Mouse (Mus musculus): ENCODE data around the gene Ugt1a7c. TPM values are rescaled to one million over a fixed set of nuclear protein-coding genes. Genes with fewer than 3 reads are reported as not detected.
"Not testable (repeated sequence)": the region's sequence is repeated elsewhere in the genome, so short reads cannot be mapped to it uniquely, and the experiment has no call there.

Ugt1a7c gene
- 1.2 and 1.5 TPM in 2 replicates for polyA plus RNA-seq (2015; fragmentation: Nextera tagmentation; extraction: Ambion mirVana)

DNA sequence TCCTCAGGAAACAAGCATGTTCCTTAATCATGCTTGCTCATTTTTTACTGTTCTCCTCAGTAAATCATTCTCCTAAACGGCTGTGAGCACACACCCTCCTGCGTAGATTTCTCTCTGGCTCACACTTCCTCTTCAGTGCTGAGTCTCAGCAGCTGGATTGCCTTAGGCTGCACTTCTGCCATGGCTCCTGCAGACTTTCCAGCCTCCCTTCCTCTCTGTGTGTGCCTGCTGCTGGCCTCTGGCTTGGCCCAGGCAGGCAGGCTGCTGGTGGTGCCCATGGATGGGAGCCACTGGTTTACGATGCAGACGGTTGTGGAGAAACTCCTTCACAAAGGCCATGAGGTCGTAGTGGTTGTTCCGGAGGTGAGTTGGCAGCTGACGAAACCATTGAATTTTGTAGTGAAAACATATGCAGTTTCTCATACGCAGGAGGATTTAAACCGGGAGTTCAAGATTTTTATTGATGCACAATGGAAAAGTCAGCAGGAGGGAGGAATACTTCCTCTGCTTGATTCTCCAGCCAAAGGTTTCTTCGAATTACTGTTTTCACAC lies at the start of gene Ugt1a7c:
Ugt1a7c (plus strand) TSS at position 122 of the 552 bp plus-strand sequence.
- no peak within 1 kb of the TSS for H3K4me2 ChIP-seq
- ATAC-seq (ENCODE audit: low FRiP score, low read depth): no peak
- H3K4me3 ChIP-seq: no peak within 1 kb of the TSS
- H3K27me3 ChIP-seq: no peaks in the 10 kb centered on the region
- WGBS: 78% methylated on average over 10 of the region's 10 CpGs
- H3K9ac ChIP-seq: no peak within 1 kb of the TSS
- H3K27ac ChIP-seq (replicated peaks): no peak within 1 kb of the TSS
- H3K4me1 ChIP-seq (replicated peaks): no peaks in the 10 kb centered on the region
- H3K36me3 ChIP-seq: no peaks in the 10 kb centered on the region
- H3K9me3 ChIP-seq: no peaks in the 10 kb centered on the region

DNA sequence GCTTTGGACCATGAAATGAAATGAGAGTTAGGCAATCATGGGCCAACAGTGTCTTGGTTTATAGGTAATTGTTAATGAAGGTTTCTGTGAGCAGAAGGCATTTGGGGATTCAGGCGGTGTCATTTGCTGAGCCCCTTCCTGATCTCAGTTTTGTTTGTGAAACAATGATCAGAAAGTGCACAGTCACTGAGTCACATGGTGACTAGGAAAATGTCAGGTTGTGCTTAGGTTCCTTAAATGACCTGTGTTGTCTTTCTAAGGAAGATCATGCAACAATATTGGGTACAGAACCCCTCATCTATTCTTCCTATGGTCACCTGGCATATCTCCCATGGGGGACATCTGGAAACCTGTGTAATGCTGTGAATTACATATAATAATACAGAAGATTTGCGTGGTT lies 47.5 kb upstream of the Ugt1a7c start:
- not testable (repeated sequence) for H3K36me3 ChIP-seq; H3K4me3 ChIP-seq; H3K4me1 ChIP-seq (replicated peaks); H3K27ac ChIP-seq (replicated peaks); ATAC-seq (ENCODE audit: low FRiP score, low read depth); H3K27me3 ChIP-seq; H3K9me3 ChIP-seq; H3K9ac ChIP-seq; H3K4me2 ChIP-seq
- 84% methylated on average over 2 of the region's 2 CpGs for WGBS

DNA sequence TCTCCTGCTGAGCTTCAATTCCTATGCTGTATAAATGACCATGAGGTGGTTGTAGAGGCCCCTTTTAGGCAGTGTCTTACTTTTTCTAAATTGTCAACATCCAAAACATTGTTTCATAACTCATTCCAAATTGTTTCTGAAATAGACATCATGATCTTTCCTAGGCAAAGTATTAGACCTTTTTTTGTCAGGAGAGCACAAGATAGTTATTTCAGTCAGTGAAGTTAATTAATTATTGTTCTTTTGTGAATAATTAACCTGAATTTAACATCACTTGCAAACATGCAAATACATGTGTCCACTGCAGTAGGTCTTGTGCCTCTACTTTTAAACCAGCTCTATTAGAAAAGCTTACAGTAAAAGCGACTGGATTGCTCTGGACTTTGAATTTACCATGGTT lies 39.8 kb upstream of the Ugt1a7c start, which contains the start of gene Ugt1a10:
Ugt1a10 (plus strand) TSS at position 301 of the 400 bp plus-strand sequence.
- Histone ChIP-seq H3K4me1 (replicated peaks) (no peaks in the 10 kb centered on the region), H3K27me3 (no peaks in the 10 kb centered on the region), H3K9ac (no peak within 1 kb of the TSS), H3K27ac (replicated peaks) (no peak within 1 kb of the TSS), H3K4me3 (no peak within 1 kb of the TSS), H3K36me3 (no peaks in the 10 kb centered on the region), H3K4me2 (no peak within 1 kb of the TSS), H3K9me3 (no peaks in the 10 kb centered on the region)
- WGBS: 82% methylated on average over 1 of the region's 1 CpGs
- no peak for ATAC-seq (ENCODE audit: low FRiP score, low read depth)

DNA sequence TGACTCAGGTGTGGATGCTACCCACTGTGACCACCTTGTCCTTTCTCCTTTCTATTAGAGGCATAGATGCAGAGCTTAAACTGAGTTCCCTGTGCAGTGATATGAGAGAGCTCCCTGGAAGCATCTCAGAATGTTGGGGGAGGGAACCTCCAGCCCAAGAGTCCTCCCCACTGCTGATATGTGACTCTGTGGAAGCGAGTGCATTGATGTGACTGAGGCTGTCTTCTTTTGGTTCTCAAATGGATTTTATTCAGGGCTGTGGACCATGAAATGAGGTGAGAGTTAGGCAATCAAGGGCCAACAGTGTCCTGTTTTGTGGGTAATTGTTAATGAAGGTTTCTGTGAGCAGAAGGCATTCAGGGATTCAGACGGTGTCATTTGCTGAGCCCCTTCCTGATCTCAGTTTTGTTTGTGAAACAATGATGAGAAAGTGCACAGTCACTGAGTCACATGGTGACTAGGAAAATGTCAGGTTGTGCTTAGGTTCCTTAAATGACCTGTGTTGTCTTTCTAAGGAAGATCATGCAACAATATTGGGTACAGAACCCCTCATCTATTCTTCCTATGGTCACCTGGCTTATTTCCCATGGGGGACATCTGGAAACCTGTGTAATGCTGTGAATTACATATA lies 28.3 kb upstream of the Ugt1a7c start:
- not testable (repeated sequence) for H3K9me3 ChIP-seq; H3K9ac ChIP-seq; H3K27me3 ChIP-seq; H3K36me3 ChIP-seq; H3K4me1 ChIP-seq (replicated peaks); ATAC-seq (ENCODE audit: low FRiP score, low read depth); H3K4me2 ChIP-seq; H3K27ac ChIP-seq (replicated peaks); H3K4me3 ChIP-seq
- WGBS: 28% methylated on average over 1 of the region's 2 CpGs

DNA sequence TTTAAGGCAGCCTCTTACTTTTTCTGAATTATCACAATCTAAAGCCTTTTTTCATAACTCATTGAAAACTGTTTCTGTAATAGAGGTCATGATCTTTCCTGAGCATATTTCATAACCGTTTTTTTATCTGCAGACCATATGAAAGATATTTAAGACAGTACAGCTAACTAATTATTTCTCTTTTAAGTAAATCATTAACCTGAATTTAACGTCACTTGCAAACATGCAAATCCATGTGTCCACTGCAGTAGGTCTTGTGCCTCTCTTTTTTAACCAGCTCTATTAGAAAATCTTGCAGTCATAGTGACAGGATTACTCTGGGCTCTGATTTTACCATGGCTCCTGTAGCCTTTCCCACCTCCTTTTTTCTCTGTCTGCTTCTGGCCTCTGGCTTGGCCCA lies 24.4 kb upstream of the Ugt1a7c start, which contains the start of gene Ugt1a9:
Ugt1a9 (plus strand) TSS at position 306 of the 400 bp plus-strand sequence.
- H3K9ac ChIP-seq: no peak within 1 kb of the TSS
- no peak within 1 kb of the TSS for H3K4me2 ChIP-seq
- no peak within 1 kb of the TSS for H3K4me3 ChIP-seq
- no peak for ATAC-seq (ENCODE audit: low FRiP score, low read depth)
- WGBS: 83% methylated on average over 2 of the region's 2 CpGs
- H3K27ac ChIP-seq (replicated peaks): no peak within 1 kb of the TSS
- no peaks in the 10 kb centered on the region for H3K9me3 ChIP-seq
- H3K27me3 ChIP-seq: no peaks in the 10 kb centered on the region
- no peaks in the 10 kb centered on the region for H3K4me1 ChIP-seq (replicated peaks)
- H3K36me3 ChIP-seq: no peaks in the 10 kb centered on the region

DNA sequence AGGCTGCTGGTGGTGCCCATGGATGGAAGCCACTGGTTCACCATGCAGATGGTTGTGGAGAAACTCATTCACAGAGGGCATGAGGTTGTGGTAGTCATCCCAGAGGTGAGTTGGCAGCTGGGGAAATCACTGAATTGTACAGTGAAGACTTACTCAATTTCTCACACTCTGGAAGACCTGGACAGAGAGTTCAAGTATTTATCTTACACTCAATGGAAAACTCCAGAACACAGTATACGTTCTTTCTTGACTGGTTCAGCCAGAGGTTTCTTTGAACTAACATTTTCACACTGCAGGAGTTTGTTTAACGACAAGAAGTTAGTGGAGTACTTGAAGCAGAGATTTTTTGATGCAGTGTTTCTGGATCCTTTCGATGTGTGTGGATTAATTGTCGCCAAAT lies 24.0 kb upstream of the Ugt1a7c start:
- Histone ChIP-seq H3K4me3 (no peak overlapping the region), H3K4me2 (no peak overlapping the region), H3K36me3 (no peaks in the 10 kb centered on the region), H3K27me3 (no peaks in the 10 kb centered on the region), H3K27ac (replicated peaks) (no peak overlapping the region), H3K4me1 (replicated peaks) (no peaks in the 10 kb centered on the region), H3K9ac (no peak overlapping the region), H3K9me3 (no peaks in the 10 kb centered on the region)
- ATAC-seq (ENCODE audit: low FRiP score, low read depth): no peak
- WGBS: 87% methylated on average over 4 of the region's 4 CpGs

DNA sequence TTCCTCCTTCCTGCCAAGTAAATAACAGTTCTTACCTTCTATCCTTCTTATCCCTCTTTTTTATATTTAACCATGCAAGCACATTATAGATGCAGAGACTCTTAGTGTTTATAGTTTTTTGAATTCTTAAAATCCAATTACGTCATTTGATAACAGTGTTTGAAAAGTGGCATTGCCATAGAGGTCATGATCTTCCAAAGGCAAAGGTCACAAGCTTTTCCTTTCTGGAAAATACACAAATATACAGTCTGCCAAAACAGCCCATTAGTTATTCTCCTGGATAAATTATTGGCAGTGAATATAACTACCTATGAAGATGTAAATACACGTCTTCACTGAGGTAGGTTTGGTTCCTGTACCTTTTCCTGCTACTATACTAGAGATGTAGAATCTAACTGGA lies 20.4 kb upstream of the Ugt1a7c start:
- Histone ChIP-seq H3K27ac (replicated peaks) (no peak overlapping the region), H3K4me3 (no peak overlapping the region), H3K4me1 (replicated peaks) (no peaks in the 10 kb centered on the region), H3K4me2 (no peak overlapping the region), H3K27me3 (no peaks in the 10 kb centered on the region), H3K36me3 (no peaks in the 10 kb centered on the region), H3K9ac (no peak overlapping the region), H3K9me3 (no peaks in the 10 kb centered on the region)
- no peak for ATAC-seq (ENCODE audit: low FRiP score, low read depth)
- 90% methylated on average over 2 of the region's 2 CpGs for WGBS

DNA sequence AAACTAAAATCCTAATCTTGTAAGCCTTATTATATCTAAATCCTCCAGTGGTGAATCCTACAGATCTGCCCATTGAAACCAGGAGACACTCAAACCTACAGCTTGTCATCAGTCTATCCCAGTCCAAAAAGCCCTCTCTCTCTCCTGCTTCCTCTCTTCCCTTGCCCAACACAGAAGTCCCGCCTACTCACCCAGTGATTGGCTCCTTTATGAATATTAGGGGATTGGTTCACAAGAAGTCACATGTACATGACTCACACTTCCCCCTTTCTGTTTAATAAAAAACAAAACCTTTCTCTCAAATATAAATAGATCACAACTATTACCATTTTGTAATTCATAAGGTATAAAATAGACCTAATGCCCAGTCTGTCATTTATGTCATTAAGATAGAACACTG lies 17.7 kb upstream of the Ugt1a7c start:
- Histone ChIP-seq H3K4me3 (no peak overlapping the region), H3K9me3 (no peaks in the 10 kb centered on the region), H3K4me1 (replicated peaks) (no peaks in the 10 kb centered on the region), H3K4me2 (no peak overlapping the region), H3K9ac (no peak overlapping the region), H3K36me3 (no peaks in the 10 kb centered on the region), H3K27me3 (no peaks in the 10 kb centered on the region), H3K27ac (replicated peaks) (no peak overlapping the region)
- 87% methylated on average over 1 of the region's 1 CpGs for WGBS
- ATAC-seq (ENCODE audit: low FRiP score, low read depth): no peak

DNA sequence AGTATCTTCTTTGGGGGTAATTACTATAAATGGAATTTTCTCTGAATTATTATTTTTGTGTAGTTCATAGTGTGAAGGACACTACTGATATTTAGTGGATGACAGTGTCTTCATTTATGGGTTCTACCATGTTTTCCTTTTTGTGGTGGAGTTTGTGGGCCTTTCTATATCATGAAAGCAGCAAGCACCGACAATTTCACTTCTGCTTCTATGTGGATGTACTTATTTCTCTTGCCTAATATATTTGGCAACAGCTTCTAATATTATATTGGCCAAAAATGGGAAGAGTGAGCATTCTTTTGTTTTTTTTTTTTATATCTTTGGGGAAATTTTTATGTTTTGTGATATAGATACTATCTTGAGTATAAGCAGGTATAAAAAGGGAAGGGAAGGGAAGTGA lies 13.2 kb upstream of the Ugt1a7c start:
- H3K27me3 ChIP-seq: no peaks in the 10 kb centered on the region
- no peak overlapping the region for H3K4me3 ChIP-seq
- no peaks in the 10 kb centered on the region for H3K36me3 ChIP-seq
- H3K9me3 ChIP-seq: no peaks in the 10 kb centered on the region
- no peak for ATAC-seq (ENCODE audit: low FRiP score, low read depth)
- H3K4me1 ChIP-seq (replicated peaks): no peaks in the 10 kb centered on the region
- no peak overlapping the region for H3K9ac ChIP-seq
- no peak overlapping the region for H3K4me2 ChIP-seq
- no peak overlapping the region for H3K27ac ChIP-seq (replicated peaks)
- 98% methylated on average over 1 of the region's 1 CpGs for WGBS

DNA sequence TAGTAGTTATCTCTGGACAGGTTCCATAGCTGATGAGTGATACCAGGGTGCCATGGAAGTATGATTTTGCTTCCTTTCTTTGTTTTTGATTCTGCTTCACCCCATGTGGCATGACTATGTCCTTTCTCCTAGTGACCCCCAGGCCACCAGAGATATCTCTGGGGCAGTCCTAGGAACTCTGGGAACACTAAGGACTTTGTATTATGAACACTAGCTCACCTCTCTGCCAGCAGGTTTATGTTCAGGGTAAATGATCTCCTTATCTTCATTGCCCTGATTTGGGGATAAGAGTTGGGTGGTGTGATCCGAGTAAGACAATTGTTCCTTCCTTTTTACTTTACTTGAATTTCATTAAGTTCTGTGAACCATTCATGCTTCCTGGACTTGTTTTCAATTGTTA lies 8.7 kb upstream of the Ugt1a7c start:
- Histone ChIP-seq H3K36me3 (no peaks in the 10 kb centered on the region), H3K4me3 (no peak overlapping the region), H3K4me1 (replicated peaks) (no peaks in the 10 kb centered on the region), H3K9ac (no peak overlapping the region), H3K9me3 (no peaks in the 10 kb centered on the region), H3K27ac (replicated peaks) (no peak overlapping the region), H3K4me2 (no peak overlapping the region), H3K27me3 (no peaks in the 10 kb centered on the region)
- WGBS: 88% methylated on average over 1 of the region's 1 CpGs
- ATAC-seq (ENCODE audit: low FRiP score, low read depth): no peak

DNA sequence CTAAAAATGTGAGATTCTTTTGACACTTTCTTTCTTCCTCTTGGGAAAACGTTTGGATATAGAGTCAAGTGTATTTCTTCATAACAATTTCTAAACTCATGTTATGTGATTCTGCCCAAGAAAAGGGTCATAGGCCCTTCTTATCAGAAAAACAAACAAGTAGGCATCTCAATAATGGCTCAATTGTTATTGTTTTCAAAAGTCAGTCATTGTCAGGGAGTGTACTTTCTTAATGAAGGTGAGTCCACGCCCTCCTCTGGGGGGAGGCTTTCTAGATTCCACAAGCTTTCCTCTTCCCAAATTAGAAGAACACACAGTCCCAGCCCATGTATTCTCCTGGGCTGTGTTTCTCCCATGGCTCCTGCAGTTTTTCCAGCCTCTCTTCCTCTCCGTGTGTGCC lies 7.3 kb upstream of the Ugt1a7c start, which contains the start of gene Ugt1a8:
Ugt1a8 (plus strand) TSS at position 301 of the 400 bp plus-strand sequence.
- no peaks in the 10 kb centered on the region for H3K36me3 ChIP-seq
- ATAC-seq (ENCODE audit: low FRiP score, low read depth): no peak
- H3K27me3 ChIP-seq: no peaks in the 10 kb centered on the region
- H3K9ac ChIP-seq: no peak within 1 kb of the TSS
- H3K4me3 ChIP-seq: no peak within 1 kb of the TSS
- H3K9me3 ChIP-seq: no peaks in the 10 kb centered on the region
- no peak within 1 kb of the TSS for H3K27ac ChIP-seq (replicated peaks)
- 84% methylated on average over 3 of the region's 3 CpGs for WGBS
- H3K4me2 ChIP-seq: no peak within 1 kb of the TSS
- H3K4me1 ChIP-seq (replicated peaks): no peaks in the 10 kb centered on the region

DNA sequence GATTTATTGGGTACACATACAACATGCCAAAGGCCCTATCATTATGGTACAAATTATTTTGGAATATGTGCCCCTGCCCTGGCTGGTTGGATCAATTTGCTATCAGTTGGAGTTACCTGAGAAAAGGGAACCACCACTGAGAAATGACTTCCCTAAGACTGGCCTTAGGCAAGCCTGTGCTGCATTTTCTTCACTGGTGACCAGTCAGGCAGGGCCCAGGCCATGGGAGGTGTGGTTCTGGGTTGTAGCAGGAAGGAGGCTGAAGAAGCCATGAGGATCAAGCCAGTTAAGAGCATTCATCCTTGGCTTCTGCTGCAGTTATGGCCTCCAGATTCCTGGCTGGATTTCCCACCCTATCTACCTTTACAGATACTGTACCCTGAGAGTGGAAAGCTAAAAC lies 2.5 kb upstream of the Ugt1a7c start:
- Histone ChIP-seq H3K4me2 (no peak overlapping the region), H3K27me3 (no peaks in the 10 kb centered on the region), H3K9ac (no peak overlapping the region), H3K4me1 (replicated peaks) (no peaks in the 10 kb centered on the region), H3K36me3 (no peaks in the 10 kb centered on the region), H3K27ac (replicated peaks) (no peak overlapping the region), H3K9me3 (no peaks in the 10 kb centered on the region), H3K4me3 (no peak overlapping the region)
- no peak for ATAC-seq (ENCODE audit: low FRiP score, low read depth)

DNA sequence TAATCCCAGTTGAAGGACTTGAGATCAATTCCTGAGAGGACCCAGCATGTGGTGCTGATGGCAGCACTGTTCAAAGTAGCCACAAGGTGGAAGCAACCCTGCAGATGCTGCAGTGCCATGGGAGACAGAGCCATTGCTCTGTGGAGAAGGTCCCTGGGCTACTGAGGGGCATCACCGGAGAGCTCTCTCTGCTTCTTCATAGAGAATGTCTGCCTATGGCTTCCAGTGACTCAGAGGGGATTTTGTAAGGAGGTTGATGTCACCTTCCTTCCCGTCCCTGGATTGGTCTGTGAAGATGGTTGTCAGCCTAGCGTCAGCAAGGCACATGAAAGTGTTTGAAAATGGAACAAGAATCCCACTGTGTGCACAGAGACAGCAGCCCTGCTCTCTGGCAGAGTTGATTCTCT lies 589 bp upstream of the Ugt1a7c start:
- WGBS: 88% methylated on average over 3 of the region's 3 CpGs
- not testable (repeated sequence) for H3K9ac ChIP-seq; ATAC-seq (ENCODE audit: low FRiP score, low read depth); H3K27ac ChIP-seq (replicated peaks); H3K4me3 ChIP-seq; H3K36me3 ChIP-seq; H3K9me3 ChIP-seq; H3K4me2 ChIP-seq; H3K4me1 ChIP-seq (replicated peaks); H3K27me3 ChIP-seq
